In the genomic region with DNA sequence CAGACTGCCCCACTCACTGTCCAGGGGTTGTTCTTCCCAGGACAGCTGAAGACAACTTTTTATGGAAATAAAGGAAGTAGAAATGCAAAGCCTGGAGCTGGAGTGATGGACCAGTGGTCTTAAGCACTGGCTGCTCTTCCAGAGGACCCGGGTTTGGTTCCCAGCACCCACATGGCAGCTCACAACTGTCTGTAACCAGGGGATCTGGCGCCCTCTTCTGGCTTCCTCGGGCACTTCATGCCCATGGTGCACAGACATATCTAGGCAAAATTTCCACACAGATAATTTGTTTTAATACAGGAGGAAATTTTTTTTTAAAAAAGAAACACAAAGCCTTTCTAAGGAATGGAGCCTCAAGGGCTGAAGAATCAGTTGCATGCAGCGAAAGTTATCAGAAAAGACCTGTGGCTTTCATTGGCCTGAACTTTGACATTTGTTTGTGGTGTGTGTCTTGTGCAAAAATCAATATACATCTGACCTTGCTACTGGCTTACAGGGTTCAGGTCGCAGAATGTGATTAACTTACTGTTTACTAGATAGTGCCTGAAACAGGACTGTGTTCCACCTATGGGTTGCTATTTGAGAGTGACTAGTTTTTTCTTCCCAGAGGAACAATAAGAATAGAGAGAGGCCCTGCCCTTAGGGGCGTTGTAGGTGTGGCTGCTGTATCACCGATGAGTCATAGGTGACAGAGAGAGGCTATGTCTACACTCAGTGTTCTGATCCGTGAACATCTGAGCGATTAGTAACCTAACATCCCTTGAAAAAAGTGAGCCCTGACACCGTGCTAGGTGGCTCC, we compare ENCODE assay signal across 12 mouse cellular contexts.
DNase-seq lines count a peak whose midpoint lies in the region; ATAC-seq and TF ChIP-seq lines count a peak whose summit lies in the region.
"Had no signal": no experiment of that assay in that cellular context is flagged by ENCODE, and none has a peak within 500 bp of the region (broad histone marks: within the 10 kb centered on the region; RNA-seq: fewer than 3 reads in every experiment).

No protein-coding gene starts in this region.

- H3K9me3 ChIP-seq in kidney, embryonic 16.5 days (ENCODE audit: low read length), result peaks cover 5% of the 10 kb centered on the region; the same call in 1 of the 2 replicates
- no peaks in the 10 kb centered on the region for H3K9me3 ChIP-seq in intestine, embryonic 15.5 days
- no peaks in the 10 kb centered on the region; the same call in 1 of the 2 replicates for H3K9me3 ChIP-seq in hindbrain, embryonic 13.5 days

- no peak for TF ChIP-seq CTCF in C2C12 (IDR thresholded peaks at IDR 0.05; ENCODE audit: control insufficient read depth, insufficient read depth, insufficient read length)

- TF ChIP-seq POLR2A in myocyte (IDR thresholded peaks at IDR 0.05; ENCODE audit: insufficient read length, low read depth), result no peak

- no peak overlapping the region for H3K4me2 ChIP-seq in kidney, embryonic 16.5 days (replicated peaks; ENCODE audit: low read depth, low read length)
- H3K4me2 ChIP-seq in intestine, embryonic 15.5 days (replicated peaks), result no peak overlapping the region
- peak overlapping the region; percentile 8 for H3K4me2 ChIP-seq in myocyte (ENCODE audit: low read depth)
- no peak overlapping the region for H3K4me2 ChIP-seq in hindbrain, embryonic 13.5 days

- no peaks in the 10 kb centered on the region for H3K4me1 ChIP-seq in kidney, embryonic 16.5 days (ENCODE audit: insufficient read depth, low read length)
- no peaks in the 10 kb centered on the region for H3K4me1 ChIP-seq in intestine, embryonic 15.5 days (replicated peaks)
- H3K4me1 ChIP-seq in hindbrain, embryonic 13.5 days (replicated peaks), result no peaks in the 10 kb centered on the region

- H3ac ChIP-seq in C2C12 (ENCODE audit: control insufficient read depth, insufficient read length, low read depth) (no peak overlapping the region), myocyte (ENCODE audit: control insufficient read depth, insufficient read length) (no peak overlapping the region)

- no peaks in the 10 kb centered on the region for H3K79me3 ChIP-seq in C2C12 (ENCODE audit: low read depth)

- WGBS in kidney, embryonic 16.5 days, result 88% methylated on average over 10 of the region's 10 CpGs
- 70% methylated on average over 10 of the region's 10 CpGs for WGBS in intestine, embryonic 15.5 days
- 87% methylated on average over 10 of the region's 10 CpGs for WGBS in hindbrain, embryonic 13.5 days

- no peak overlapping the region for H3K9ac ChIP-seq in kidney, embryonic 16.5 days (replicated peaks; ENCODE audit: low read length)
- no peak overlapping the region for H3K9ac ChIP-seq in intestine, embryonic 15.5 days
- H3K9ac ChIP-seq in hindbrain, embryonic 13.5 days, result no peak overlapping the region

- ATAC-seq in kidney, embryonic 16.5 days (ENCODE audit: low FRiP score, low TSS enrichment), result peak; percentile 63
- ATAC-seq in intestine, embryonic 15.5 days, result peak; percentile 93
- no peak for ATAC-seq in hindbrain, embryonic 13.5 days (ENCODE audit: low FRiP score)
- ATAC-seq: hindbrain, postnatal 0 days had no signal

- H3K27me3 ChIP-seq in kidney, embryonic 16.5 days (ENCODE audit: insufficient read depth, low read length), result no peaks in the 10 kb centered on the region
- no peaks in the 10 kb centered on the region for H3K27me3 ChIP-seq in C2C12 (ENCODE audit: control insufficient read depth, insufficient read depth, insufficient read length)
- H3K27me3 ChIP-seq in intestine, embryonic 15.5 days (replicated peaks), result no peaks in the 10 kb centered on the region
- no peaks in the 10 kb centered on the region for H3K27me3 ChIP-seq in myocyte (ENCODE audit: control insufficient read depth, insufficient read depth, insufficient read length)
- H3K27me3 ChIP-seq in hindbrain, embryonic 13.5 days, result no peaks in the 10 kb centered on the region

- H3K79me2 ChIP-seq in C2C12 (ENCODE audit: control insufficient read depth, insufficient read depth) (no peaks in the 10 kb centered on the region), myocyte (ENCODE audit: control insufficient read depth, insufficient read depth) (no peaks in the 10 kb centered on the region)

- no peak for DNase-seq in kidney, postnatal 14 days
- no peak for DNase-seq in thymus, postnatal 36 days
- DNase-seq in gastrocnemius, adult 18-20 months (ENCODE audit: low spot score), result no peak
- DNase-seq: cerebellum, adult 8-10 months; spleen, adult 18-20 months had no signal

- no peaks in the 10 kb centered on the region for H3K36me3 ChIP-seq in kidney, embryonic 16.5 days (ENCODE audit: insufficient read depth, low read length)
- no peaks in the 10 kb centered on the region for H3K36me3 ChIP-seq in C2C12 (ENCODE audit: control insufficient read depth, insufficient read depth)
- H3K36me3 ChIP-seq in intestine, embryonic 15.5 days, result no peaks in the 10 kb centered on the region
- no peaks in the 10 kb centered on the region for H3K36me3 ChIP-seq in myocyte (ENCODE audit: control insufficient read depth, insufficient read depth)
- H3K36me3 ChIP-seq in hindbrain, embryonic 13.5 days, result no peaks in the 10 kb centered on the region

- no peak overlapping the region for H3K4me3 ChIP-seq in kidney, embryonic 16.5 days (ENCODE audit: low read length)
- H3K4me3 ChIP-seq in C2C12 (ENCODE audit: insufficient read depth, poor library complexity, severe bottlenecking) (no peak overlapping the region), myocyte (no peak overlapping the region)
- no peak overlapping the region for H3K4me3 ChIP-seq in intestine, embryonic 15.5 days (replicated peaks)
- no peak overlapping the region for H3K4me3 ChIP-seq in hindbrain, embryonic 13.5 days
- H3K4me3 ChIP-seq: erythroblast, embryonic 14.5 days had no signal

- H3K27ac ChIP-seq in kidney, embryonic 16.5 days (ENCODE audit: low read length), result no peak overlapping the region
- H3K27ac ChIP-seq in intestine, embryonic 15.5 days, result no peak overlapping the region
- H3K27ac ChIP-seq in hindbrain, embryonic 13.5 days, result no peak overlapping the region
- H3K27ac ChIP-seq: hindbrain, postnatal 0 days had no signal

TF ChIP-seq in C2C12, 6 proteins besides CTCF, POLR2A, EP300 and RAD21:
- no peak for TF ChIP-seq MYOD1 (IDR thresholded peaks at IDR 0.05; ENCODE audit: control insufficient read depth, insufficient read length, low read depth)
- TF ChIP-seq FOSL1 (IDR thresholded peaks at IDR 0.05; ENCODE audit: insufficient read depth, low read length, poor library complexity, severe bottlenecking), result peak; percentile 70

TF ChIP-seq in myocyte, 11 proteins besides CTCF, POLR2A, EP300 and RAD21:
- TF ChIP-seq POLR2AphosphoS2 (IDR thresholded peaks at IDR 0.05; ENCODE audit: insufficient read length, low read depth) (no peak), TCF3 (IDR thresholded peaks at IDR 0.05; ENCODE audit: insufficient read length, low read depth) (no peak), TCF12 (IDR thresholded peaks at IDR 0.05; ENCODE audit: insufficient read depth, poor library complexity, severe bottlenecking) (no peak), E2F4 (IDR thresholded peaks at IDR 0.05; ENCODE audit: insufficient read depth) (no peak), MAX (IDR thresholded peaks at IDR 0.05; ENCODE audit: low read depth) (no peak), MYOD1 (IDR thresholded peaks at IDR 0.05; ENCODE audit: control insufficient read depth in 1 of 3, insufficient read length in 2 of 3, low read depth in 2 of 3) (no peak), REST (IDR thresholded peaks at IDR 0.05; ENCODE audit: insufficient read depth, insufficient read length) (no peak), MYOG (IDR thresholded peaks at IDR 0.05; ENCODE audit: control insufficient read depth in 1 of 3, insufficient read depth in 1 of 3, insufficient read length in 2 of 3, low read depth in 2 of 3) (no peak), SRF (IDR thresholded peaks at IDR 0.05; ENCODE audit: control insufficient read depth, insufficient read length, low read depth) (no peak), CEBPB (IDR thresholded peaks at IDR 0.05; ENCODE audit: insufficient read depth, poor library complexity, severe bottlenecking) (no peak), USF1 (IDR thresholded peaks at IDR 0.05; ENCODE audit: low read depth) (no peak)
